Mouse (Mus musculus): ENCODE results near the gene Ces1e.
"Not testable (repeated sequence)": the region's sequence is repeated elsewhere in the genome, so short reads cannot be mapped to it uniquely, and the experiment has no call there.

Gene Ces1e

DNA sequence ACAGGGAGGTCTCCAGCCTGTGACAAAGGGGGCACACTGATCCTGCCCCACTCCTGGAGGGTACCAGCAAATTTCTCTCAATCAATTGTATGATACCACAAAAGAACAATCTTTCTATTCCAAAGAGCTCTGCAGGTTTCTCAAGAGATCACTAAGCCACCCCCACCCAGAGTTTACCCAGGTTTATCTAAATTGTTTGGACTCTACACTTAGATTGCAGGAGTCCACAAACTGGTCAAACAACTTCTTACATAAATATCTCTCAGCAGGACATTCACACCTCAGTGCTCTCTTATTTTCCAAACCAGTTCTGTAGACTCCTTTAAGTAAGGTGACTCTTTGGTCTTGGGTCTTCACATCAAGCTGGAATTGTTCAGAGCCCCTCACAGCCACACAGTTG is at the start of gene Ces1e:
Gene Ces1e (minus strand): TSS at position 174 of the 400 bp plus-strand sequence.
- no peak for DNase-seq (ENCODE audit: low spot score in 2 of 2)

DNA sequence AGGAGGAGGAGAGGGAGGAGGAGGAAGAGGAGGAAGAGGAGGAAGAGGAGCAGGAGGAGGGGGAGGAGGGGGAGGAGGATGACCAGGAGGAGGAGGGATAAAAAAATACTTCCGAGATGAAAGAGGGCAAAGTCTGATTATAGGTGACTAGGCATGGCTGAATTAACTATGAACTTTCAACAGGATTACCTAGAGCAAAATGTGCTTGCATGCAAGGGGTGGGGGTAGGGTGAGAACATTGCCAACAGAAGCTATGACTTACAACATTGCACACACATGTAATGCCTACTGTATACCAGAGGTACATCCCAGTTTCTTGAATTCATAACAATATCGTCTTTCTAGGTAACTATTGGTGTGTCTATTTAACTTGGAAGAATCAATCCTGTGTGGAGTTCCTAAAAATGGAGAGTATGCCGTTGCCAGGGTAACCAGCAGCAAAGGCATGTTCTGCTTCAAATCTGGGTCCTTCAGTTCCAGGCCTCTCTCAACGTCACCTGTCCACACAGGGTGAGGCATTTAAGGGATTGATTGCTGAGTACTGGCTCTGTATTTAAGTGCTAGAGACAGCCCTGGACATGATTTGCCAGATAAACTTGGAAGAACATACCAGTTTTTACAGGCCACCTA is 48.9 kb upstream of the Ces1e start:
- peak; percentile 22 for DNase-seq (ENCODE audit: low spot score in 2 of 2)

DNA sequence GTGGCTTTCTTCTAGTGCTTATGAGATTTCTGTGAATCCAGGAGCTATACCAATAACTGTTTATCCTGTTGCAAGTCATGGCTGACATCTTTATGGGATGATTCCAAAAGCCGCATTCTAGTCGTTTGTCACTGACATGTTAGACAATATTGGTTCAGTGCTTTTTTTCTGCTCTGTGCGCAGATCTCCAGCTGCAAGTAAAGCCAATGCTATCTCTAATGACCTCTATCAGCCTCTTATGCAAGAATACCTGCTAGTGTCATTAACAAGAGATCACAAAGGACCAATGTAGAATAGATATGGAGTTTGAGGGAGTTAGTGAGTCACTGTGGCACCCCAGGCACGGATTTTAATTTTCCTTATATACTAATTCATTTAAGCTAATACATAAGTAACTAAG is 45.2 kb upstream of the Ces1e start:
- no peak for DNase-seq (ENCODE audit: low spot score in 2 of 2)

DNA sequence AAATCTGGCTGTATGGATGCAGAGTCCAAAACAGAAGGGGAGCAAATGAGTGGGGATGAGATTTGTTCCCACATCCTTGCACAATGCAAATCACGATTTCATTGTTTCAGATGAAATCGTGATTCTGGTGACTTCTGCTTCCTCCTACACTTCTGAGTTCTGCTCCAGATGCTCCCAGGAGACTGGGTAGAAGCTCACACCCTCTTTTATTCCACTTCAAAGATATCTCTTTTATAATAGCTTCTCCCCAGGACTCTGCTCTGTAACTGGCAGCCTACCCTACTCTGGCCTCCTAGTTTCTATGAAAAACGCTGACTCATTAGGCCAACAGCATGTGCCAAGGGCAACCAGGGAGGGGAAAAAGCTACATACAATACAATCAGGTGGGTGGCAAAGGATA is 43.9 kb upstream of the Ces1e start:
- peak; percentile 44 to 45 for DNase-seq (ENCODE audit: low spot score in 2 of 2)

DNA sequence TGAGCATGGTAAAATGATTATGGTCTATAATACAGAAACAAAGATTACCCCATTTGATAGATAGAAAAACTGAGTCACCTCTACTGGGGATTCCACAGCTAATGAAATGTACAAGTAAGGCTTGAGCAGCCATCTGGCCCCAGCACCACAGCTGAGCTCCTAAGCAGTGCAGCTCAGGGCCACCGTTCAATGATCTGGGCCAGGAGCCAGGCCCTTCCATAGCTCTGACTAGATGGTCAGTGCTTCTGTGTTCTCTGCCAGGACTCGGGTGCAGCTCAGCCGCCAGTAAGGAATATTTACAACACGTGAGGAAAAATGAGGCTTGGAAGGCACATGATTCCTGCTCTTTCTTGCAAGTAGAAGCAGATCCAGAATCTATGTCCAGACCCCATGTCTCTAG is 43.3 kb upstream of the Ces1e start:
- no peak for DNase-seq (ENCODE audit: low spot score in 2 of 2)

DNA sequence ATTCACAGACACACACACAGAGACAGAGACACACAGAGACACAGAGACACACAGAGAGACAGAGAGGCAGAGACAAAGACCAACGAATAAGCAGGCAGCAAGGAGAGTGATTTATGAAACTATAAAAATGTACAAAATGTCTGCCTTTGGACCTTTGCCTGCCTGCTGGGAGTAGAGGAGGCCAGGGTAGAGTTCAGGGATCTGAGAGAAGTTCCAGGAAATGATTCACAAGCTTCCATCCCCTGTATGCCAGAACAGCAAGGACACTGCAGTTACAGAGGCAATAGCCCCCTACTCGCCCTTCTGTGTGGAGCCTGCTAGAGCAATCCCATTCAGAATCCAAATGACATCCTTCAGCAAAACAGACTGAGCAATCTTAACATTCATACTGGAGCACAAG is 32.0 kb upstream of the Ces1e start:
- no peak for DNase-seq (ENCODE audit: low spot score in 2 of 2)

DNA sequence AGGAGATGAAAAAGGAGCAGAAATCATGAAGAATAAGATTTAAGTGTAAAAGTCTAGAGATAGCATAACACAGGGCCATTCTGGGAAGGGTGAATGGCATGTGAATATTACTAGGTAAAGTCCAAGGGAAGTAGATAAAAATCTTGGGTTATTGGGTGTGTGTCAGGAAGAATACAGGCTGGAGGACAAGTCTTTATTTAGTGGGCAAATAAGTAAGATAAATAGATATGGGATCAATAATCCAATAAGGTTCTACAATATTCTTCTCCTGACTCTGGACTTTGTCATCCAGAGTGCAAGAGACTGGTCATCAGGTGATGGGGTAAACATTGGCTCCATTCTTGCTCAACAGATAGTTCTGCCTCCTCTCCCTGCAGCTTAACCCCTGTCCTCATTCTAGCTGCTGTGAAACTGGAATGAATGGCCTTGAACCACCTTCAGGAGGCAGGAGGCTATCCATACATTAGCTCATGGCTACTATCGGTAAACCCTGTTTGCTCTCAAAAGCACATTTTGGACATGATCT is 23.0 kb upstream of the Ces1e start:
- no peak for DNase-seq (ENCODE audit: low spot score in 2 of 2)

DNA sequence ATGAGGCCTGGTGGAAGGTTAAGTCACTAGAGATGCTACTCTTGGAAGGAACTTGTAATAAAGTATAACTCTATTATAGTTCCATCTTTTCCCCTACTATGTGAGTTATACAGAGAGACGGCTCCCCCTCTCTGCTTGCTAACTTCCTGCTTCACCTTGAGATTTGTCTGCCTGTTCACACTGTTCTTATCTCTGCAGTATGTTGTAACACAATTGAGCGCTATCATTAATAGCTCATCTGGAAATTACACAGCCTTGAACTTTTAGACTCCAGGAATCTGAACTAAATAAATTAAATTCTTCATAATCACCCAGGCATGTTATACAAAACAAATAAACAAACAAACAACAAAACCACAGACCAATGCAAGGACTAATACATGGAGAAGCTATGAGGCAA is 16.6 kb upstream of the Ces1e start:
- no peak for DNase-seq (ENCODE audit: low spot score in 2 of 2)

DNA sequence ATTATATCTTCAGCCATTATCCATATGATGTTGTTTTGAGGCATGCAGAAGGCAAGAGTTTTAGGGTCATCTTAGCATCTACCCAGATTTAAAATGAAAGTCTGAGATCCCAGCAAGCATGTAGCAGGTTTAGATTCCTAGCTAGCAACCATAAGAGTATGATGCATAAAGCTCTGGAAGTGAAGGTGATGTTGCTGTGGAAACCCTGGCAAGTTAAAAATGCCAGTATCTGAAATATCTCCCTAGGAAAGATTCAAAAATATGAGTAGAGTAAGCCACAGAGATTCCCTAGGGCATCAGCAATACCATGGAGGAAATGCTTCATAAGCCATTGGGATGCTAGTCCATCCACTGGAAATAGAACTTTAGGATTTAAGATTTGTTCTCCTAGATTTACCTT is 10.5 kb upstream of the Ces1e start:
- peak in 1 of 2 experiments; percentile 3 for DNase-seq (ENCODE audit: low spot score in 2 of 2)

DNA sequence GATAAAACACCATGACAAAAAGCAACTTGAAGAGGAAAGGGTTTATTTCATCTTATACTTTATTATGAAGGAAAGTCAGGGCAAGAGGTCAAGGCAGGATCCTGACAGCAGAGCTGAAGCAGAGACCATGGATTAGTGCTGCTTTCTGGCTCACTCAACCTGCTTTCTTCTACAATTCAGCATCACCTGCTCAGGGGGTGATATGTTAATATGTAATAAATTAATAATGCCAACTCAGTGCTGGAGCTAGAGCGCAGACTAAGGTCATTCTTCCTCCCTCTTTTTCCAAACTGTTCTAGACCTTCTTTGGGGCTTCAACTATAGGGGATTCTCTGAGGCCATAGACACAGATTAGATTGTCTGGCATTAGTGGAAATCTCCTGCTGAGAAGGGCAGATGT is 6.3 kb upstream of the Ces1e start:
- no peak for DNase-seq (ENCODE audit: low spot score in 2 of 2)

DNA sequence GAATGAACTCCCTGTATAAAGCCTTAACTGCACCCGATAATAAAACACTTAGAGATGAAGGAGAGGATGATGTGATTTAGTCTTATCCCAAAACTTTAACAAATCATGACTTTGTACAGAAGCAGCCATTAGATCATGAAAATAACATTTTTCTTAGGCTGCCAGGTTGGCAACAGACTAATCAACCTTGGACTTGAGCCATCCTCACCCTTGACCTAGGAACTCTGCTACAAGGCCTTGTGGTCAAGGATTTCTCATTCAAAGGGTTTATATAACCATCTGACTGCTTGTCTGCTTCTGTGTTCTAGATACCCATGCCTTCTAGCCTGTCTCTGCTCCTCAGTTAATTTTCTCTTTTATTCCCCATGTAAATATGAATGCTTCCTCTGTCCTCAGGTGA is 5.3 kb upstream of the Ces1e start:
- DNase-seq (ENCODE audit: low spot score in 2 of 2), result no peak

DNA sequence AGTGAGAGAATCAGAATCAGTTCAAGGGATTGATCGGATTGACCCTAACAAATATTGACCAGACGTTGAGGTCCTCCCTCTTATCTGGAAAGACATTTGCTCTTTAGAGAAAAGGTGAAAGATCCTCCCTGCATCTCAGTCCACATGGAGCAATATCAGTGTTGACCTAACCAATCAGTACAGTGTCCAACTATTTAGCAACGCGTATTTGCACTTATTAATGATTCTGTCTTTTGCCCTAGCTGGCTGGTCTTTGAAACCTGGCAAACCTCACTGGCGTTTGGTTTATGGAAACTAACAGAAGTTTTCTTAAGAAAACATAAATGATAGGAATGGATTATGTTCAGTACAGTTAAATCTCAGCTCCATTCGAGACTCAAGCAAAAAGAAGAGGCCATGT is 4.6 kb upstream of the Ces1e start:
- DNase-seq (ENCODE audit: low spot score in 2 of 2), result no peak

DNA sequence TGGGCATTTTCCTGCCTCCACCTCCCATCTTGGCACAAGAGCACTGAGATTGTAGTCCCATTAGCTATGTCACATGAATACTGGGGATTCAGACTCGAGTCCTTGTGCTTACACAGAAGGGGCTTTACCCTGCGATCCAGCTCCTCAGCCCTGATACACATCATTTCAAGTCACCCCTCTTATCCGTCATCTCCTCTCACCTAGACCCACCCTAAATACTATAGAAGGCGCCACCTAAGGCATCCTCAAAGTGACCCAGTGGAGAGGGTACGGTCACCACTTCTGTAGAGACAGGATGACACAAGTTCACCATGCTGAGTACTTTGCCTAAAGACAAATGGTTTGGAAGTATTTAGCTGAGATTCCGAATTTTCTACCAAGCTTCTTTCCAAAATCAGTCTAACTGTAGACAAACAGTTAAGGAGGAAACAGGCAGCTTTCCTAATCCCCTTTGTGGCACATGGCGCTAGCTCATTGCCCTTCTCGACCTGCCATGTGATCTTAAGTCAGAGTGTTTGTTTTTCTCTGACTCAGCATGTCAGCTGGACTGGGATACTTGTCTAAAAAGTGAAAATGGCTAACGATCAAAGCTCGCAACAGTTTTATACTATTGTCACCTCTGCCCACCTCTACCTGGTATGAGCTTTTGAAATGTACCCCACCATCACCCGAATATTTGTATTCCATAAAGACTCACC is 597 bp downstream of the Ces1e start:
- no peak for DNase-seq (ENCODE audit: low spot score in 2 of 2)

DNA sequence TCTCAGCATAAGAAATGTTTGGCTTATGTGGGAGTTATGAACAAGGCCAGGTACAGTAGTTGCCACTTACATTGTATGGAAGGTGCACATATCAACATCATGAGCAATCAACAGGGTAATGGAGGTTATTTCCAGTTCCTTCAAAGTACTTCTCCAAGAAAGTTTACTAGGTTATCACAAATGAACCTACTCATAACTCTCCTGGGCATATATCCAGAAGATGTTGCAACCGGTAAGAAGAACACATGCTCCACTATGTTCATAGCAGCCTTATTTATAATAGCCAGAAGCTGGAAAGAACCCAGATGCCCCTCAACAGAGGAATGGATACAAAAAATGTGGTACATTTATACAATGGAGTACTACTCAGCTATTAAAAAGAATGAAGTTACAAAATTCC is 2.9 kb downstream of the Ces1e start:
- DNase-seq (ENCODE audit: low spot score in 2 of 2), result not testable (repeated sequence)

DNA sequence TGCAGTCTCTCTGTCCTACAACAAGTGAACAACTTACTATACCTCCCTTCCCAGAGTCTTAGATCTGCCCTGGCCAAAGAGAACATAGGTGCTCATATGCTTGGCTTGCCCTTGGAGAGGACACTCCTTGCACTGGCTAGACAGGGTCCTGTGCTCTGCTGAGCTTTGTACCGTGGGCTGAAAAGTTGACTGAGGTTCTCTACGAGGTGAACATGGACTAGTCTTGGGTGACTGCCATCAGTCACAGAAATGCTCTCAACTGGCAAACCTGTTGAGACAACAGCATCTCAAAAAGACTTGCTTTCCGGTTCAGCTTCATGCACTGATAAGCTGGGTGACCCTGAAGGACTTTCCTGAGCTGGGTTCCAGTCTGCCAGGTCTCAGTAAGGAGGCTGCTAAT is 7.5 kb downstream of the Ces1e start:
- no peak for DNase-seq (ENCODE audit: low spot score in 2 of 2)

DNA sequence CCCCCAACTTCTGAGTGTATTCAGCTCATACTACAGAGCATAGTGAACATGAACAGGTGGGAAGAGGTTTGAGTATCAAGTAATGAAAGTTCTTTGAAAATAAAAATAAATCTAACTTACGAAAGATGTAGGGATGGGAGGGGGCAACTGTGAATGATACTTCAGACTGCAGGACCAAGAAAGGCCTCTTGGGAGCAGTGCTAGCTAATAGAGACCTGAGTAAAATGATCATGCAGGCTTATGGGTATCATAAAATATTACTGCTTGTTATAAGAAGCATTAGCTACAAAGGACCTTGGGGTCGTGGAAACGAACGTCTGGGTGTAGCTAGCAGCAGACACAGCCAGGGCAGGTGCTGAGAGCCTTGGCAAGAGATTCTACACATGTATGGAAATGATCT is 11.6 kb downstream of the Ces1e start:
- DNase-seq (ENCODE audit: low spot score in 2 of 2), result no peak

DNA sequence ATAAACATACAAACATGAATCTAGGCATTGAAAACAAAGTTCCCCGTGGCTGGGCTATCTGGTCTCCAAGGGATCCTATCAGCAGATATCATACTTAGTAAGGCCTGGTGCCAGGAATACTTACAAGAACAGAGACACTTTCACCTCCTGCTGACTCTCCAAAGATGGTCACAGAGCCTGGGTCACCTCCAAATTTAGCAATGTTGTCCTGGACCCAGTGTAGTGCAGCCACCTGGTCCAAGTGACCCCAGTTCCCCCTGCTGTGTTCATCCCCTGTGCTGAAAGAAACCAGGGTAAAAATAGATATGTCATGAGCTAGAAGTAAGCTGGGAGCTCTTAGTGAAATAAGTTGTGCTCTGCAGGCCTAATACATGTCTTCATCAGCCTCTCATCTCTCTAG is 12.0 kb downstream of the Ces1e start:
- DNase-seq (ENCODE audit: low spot score in 2 of 2), result no peak

DNA sequence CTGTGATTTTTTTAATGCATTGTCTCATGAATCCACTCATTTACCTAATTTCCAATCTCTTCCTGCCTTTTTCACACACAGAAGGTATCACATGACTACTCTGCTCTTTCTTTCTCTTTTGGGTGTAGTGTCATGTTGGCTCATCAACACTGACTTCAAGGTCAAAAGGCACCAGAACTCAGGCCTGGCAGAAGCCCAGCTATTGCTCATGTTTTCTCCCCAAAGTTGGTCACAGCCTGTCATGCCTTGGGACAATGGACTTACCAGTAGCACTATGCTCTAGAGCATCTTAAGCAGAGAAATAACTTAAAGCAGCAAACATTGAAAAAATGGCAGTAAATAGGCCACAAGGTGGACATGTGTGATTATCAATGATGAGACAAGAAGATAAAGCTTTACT is 18.3 kb downstream of the Ces1e start:
- DNase-seq (ENCODE audit: low spot score in 2 of 2), result no peak

DNA sequence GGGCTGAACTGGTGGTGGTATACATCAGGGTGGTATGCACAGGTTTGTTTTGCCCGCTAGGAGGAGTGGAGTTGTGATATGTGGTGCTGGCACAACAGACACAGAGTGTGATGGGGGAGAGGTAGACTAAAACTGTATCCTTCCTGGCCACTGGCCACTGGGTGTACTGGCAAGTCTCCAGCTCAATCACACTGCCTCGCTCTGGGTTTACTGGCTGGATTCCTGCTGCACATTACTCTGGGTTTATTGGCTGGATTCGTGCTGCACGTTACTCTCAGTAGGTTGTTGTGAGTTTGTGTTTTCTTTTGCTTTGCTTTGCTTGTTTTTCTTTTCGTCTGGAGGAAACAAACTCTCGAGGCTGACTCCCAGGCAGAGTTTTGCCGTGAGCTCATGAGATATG is 30.3 kb downstream of the Ces1e start:
- DNase-seq (ENCODE audit: low spot score in 2 of 2), result not testable (repeated sequence)

DNA sequence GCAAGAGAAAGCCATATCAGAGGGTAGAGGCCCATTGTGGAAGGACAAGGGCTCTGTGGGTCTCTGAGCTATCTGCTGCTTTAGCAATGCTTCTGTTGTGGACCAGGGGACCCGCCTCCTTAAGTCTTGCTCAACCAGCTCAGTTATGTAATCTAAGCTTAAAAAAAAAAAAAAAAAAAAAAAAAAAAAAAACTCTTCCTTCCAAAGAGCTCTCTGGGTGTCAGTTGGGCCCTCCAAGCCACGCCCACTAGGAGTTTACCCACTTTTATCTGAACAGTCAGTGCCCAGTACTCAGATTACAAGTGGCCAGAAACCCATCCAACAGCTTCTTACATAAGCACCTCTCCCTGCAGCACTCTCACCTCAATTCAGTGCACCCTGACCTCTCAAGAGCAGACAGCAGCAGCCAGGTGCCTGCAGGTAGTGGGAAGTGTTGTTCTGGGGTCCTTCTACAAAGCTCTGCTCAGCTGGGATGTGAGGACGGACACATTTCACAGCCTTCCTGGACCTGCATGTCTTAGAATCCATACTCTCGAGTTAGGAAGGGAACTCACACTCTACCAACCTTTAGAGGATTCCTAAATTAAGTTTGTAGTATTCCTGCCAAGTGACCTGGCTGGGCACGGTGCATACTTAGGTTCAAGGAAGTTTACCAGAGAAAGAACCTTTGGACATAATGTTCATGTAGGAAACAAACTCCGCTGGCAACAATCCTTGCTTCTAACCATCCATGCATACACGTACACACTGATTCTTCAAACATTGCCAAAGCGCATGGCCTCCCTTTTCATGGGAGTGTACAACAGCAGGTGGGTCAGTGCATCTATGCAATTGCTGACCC is 31.5 kb downstream of the Ces1e start, which contains the start of gene Ces1d:
Gene Ces1d (minus strand): TSS at position 154 of the 841 bp plus-strand sequence.
- DNase-seq (ENCODE audit: low spot score in 2 of 2), result no peak

DNA sequence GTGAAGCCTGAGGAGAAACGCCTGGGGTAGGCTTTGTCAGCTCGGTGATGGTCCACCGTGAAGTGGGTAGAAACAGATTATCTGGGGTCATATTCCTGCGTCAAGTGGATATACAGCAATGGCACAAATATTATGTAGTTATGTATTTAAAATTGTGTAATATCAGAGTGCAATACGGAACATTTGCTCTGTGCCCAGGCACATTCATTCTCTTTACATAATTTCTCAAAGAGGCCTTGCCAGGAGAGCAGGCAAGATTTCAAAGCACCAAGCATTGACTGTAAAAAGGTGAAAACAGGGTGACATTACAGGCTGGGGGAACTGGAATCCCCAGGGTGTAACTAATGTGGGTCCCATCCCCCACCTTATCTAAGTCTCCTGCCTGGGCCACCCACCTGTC is 33.0 kb downstream of the Ces1e start:
- DNase-seq (ENCODE audit: low spot score in 2 of 2), result no peak

DNA sequence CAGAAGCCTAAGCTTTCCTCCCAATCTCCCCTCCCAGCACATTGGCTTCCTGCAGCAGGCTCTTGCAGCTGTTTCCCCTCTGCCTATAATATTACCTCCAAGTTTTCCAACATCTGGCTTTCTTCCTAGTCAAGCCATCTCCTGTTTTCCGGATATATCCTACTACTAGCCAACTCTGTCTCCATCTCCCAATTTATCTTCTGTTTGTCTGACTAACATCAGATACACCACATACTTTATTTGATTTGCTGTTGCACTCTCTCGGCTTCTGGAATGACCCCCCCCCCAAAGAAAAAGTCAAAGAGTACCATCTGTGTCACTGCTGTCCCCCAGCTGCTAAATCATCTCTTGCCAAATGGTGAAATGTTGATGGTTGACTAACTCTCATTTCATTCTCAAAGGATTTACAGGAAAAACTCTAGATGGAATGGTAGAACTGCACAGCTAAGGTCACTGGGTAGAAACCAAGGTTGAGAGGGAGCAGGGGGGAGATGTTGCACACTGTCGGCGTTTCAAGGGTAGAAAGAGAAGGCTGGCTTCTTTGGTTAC is 48.8 kb downstream of the Ces1e start:
- no peak for DNase-seq (ENCODE audit: low spot score in 2 of 2)
